Mouse (Mus musculus) midbrain, embryonic 14.5 days (tissue): Measurements from ENCODE around the gene Fcrl5. TPM values are rescaled to one million over a fixed set of nuclear protein-coding genes. Genes with fewer than 3 reads are reported as not detected.
"Not testable (repeated sequence)": the region's sequence is repeated elsewhere in the genome, so short reads cannot be mapped to it uniquely, and the experiment has no call there.

Experiments
- ATAC-seq: fragments of 200-750 bp; cut with Nextera tagmentation; 2 replicates; pipeline ENCODE4 v1.8.0; 2017; ENCODE audit warnings: moderate number of reproducible peaks, moderate library complexity; ENCODE audit not compliant: low FRiP score, low TSS enrichment
- DNase-seq: peaks from one replicate; pipeline ENCODE4 v3.0.0-alpha.2; 2015
- H3K27ac ChIP-seq: fragments of 300-500 bp; sonication (generic); replicated peaks from 2 replicates; pipeline ENCODE4 v1.5.1; 2014; ENCODE audit warnings: mild to moderate bottlenecking, low read depth, low read length, moderate library complexity
- H3K27me3 ChIP-seq: fragments of 300-500 bp; sonication (generic); 2 replicates; pipeline ENCODE4 v1.6.1; 2014; ENCODE audit warnings: low read length, control low read depth, mixed read lengths; ENCODE audit not compliant: control insufficient read depth, insufficient read depth
- H3K36me3 ChIP-seq: fragments of 300-500 bp; sonication (generic); 2 replicates; pipeline ENCODE4 v1.6.1; 2014; ENCODE audit warnings: low read length, control low read depth; ENCODE audit not compliant: control insufficient read depth, insufficient read depth
- H3K4me1 ChIP-seq: fragments of 300-500 bp; sonication (generic); 2 replicates; pipeline ENCODE4 v1.6.1; 2014; ENCODE audit warnings: mild to moderate bottlenecking, antibody characterized with exemption, low read length, control low read depth; ENCODE audit not compliant: control insufficient read depth, insufficient read depth
- H3K4me2 ChIP-seq: fragments of 300-500 bp; sonication (generic); 2 replicates; pipeline ENCODE4 v1.6.1; 2014; ENCODE audit warnings: mild to moderate bottlenecking, low read length, moderate library complexity
- H3K4me3 ChIP-seq: fragments of 300-500 bp; sonication (generic); replicated peaks from 2 replicates; pipeline ENCODE4 v1.5.1; 2014; ENCODE audit warnings: low read depth, low read length
- H3K9ac ChIP-seq: fragments of 300-500 bp; sonication (generic); replicated peaks from 2 replicates; pipeline ENCODE4 v1.6.1; 2014; ENCODE audit warnings: mild to moderate bottlenecking, low read length, moderate library complexity
- H3K9me3 ChIP-seq: fragments of 300-500 bp; sonication (generic); 2 replicates; pipeline ENCODE4 v1.6.1; 2016; ENCODE audit warnings: low read length, control low read depth, mixed read lengths; ENCODE audit not compliant: control insufficient read depth
- WGBS: fragments of 180-500 bp; shearing (Covaris S2); extraction: QIAGEN DNeasy Blood & Tissue Kit; methylation state at CpG from one replicate; pipeline ENCODE4 v1.1.7; 2014; 5-methylcytosine and 5-hydroxymethylcytosine counted together
- polyA plus RNA-seq: library from polyadenylated mRNA; unstranded; fragments of >200 nt; fragmentation: Nextera tagmentation; extraction: Ambion mirVana; gene quantifications from 2 replicates; pipeline ENCODE4 v1.2.1, GENCODE M21; 2014

Fcrl5 gene
- polyA plus RNA-seq, 1 experiment from 2014 or later, result not detected

DNA sequence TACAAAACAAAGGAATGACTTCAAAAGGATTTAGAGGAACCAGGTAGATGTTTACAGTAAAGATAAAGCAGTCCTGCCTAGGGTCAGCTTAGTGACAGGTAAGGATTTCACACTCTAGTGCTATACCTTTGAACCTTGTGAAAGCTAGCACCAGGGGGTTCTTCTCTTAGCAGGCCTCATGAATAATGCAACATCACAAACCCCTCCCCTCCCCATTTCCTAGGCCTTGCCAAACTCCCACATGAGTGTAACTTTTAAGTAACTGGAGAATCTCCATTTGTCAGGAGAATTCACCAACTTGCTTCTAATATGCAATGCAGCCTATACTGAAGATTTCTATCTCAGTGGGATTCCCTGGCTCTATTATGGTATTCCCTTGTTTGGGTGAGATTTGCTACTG lies 43.7 kb downstream of the Fcrl5 start:
- H3K27me3 ChIP-seq, H3K27ac ChIP-seq, H3K4me1 ChIP-seq, DNase-seq, H3K36me3 ChIP-seq, H3K9ac ChIP-seq, H3K4me3 ChIP-seq, H3K4me2 ChIP-seq, H3K9me3 ChIP-seq, ATAC-seq: not testable (repeated sequence)

DNA sequence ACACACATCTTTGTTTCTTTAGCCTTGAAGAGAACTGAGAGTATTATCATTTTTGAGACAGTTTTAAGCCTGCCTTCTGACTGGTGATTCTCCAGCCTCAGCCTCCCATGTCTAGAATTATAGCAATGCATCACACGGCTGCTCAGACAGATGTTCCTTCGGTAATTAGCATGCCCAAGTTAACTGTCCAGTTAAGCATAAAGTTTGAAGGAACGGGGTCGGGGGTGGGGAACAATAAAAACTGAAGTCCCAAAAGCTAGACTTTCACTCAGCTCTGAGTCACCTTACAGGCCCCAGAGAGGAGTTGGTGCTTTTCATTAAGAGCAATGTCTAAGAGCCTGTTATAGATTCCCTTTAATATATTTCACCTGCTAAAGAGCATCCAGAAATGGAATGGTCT lies 51.8 kb downstream of the Fcrl5 start:
- H3K27ac ChIP-seq, result no peak overlapping the region
- H3K9me3 ChIP-seq, result no peaks in the 10 kb centered on the region
- DNase-seq, result no peak
- H3K4me1 ChIP-seq, result no peaks in the 10 kb centered on the region
- no peak overlapping the region for H3K4me3 ChIP-seq
- H3K4me2 ChIP-seq, result no peak overlapping the region
- 94% methylated on average over 4 of the region's 4 CpGs for WGBS
- ATAC-seq, result no peak
- no peaks in the 10 kb centered on the region for H3K36me3 ChIP-seq
- no peak overlapping the region for H3K9ac ChIP-seq
- no peaks in the 10 kb centered on the region for H3K27me3 ChIP-seq

DNA sequence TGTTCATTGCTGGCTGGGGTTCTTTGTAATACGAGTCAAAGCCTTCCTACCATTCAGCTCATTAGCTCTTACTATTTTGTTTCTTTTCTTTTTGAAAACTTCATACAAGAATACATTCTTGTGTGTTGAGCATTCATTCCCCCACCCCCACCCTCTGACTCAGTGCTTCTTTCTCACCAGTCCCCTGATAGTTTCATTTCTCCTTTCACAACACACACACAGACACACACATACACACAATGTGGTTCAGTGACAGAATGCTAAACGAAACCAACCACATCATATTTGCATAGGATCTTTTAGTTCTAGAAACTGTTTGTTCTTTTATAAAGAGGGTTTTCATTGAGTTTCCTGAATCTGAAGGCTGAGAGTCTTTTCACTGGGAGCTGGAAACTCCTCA lies 52.3 kb downstream of the Fcrl5 start:
- Histone ChIP-seq H3K36me3 (no peaks in the 10 kb centered on the region), H3K4me3 (no peak overlapping the region), H3K27ac (no peak overlapping the region), H3K4me2 (no peak overlapping the region), H3K4me1 (no peaks in the 10 kb centered on the region), H3K27me3 (no peaks in the 10 kb centered on the region), H3K9me3 (no peaks in the 10 kb centered on the region), H3K9ac (no peak overlapping the region)
- 50% methylated on average over 2 of the region's 2 CpGs for WGBS
- ATAC-seq (no peak), DNase-seq (no peak)

DNA sequence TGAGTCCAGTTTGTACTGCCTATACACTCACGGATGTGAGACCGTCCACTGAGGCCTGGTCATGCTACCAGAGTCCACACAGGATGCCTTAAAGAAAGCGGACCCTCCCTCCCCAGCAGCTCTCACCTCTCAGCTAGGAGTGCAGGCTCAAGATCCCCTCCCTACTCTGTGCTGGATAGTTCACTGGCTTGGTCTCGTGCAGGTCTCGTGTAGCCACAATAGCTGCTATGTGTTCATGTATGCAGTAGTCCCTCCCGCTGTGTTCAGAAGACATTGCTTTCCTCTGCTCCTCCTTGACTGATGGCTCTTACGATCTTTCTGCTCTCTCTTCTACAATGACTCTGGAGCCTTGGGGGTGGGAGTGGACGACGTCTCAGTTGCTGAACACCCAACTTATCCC lies 62.7 kb downstream of the Fcrl5 start:
- ATAC-seq, result no peak
- H3K4me3 ChIP-seq, result no peak overlapping the region
- H3K9me3 ChIP-seq, result no peaks in the 10 kb centered on the region
- DNase-seq, result no peak
- H3K9ac ChIP-seq, result no peak overlapping the region
- H3K27ac ChIP-seq, result no peak overlapping the region
- no peaks in the 10 kb centered on the region for H3K36me3 ChIP-seq
- H3K4me1 ChIP-seq, result 0 out of 2 replicates have a peak, but pooled peaks cover 4% of the 10 kb centered on the region
- H3K27me3 ChIP-seq, result no peaks in the 10 kb centered on the region
- no peak overlapping the region for H3K4me2 ChIP-seq
- WGBS, result 84% methylated on average over 9 of the region's 9 CpGs

DNA sequence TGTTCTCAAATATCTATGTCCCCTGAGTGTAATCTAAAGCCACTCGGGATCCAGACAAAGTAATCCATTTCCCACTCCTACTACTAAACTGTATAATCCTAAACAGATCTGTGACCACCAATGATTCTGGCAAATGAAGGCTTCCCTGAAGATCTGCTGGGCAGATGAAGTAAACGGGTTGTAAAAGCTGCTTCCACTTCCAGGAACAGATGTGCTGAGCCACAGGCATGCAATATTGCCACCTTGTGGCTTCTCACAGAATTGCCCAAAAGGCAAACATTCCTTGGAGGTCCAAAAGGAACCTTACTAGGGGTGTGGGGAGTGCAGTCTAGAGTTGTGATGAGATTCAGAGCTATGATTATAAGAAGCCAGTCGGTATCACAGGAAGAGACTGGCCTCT lies 63.5 kb downstream of the Fcrl5 start:
- peak; percentile 92 for DNase-seq
- Histone ChIP-seq H3K27ac (no peak overlapping the region), H3K4me1 (0 out of 2 replicates have a peak, but pooled peaks cover 4% of the 10 kb centered on the region), H3K27me3 (no peaks in the 10 kb centered on the region), H3K4me3 (no peak overlapping the region), H3K9ac (no peak overlapping the region), H3K4me2 (no peak overlapping the region), H3K9me3 (no peaks in the 10 kb centered on the region), H3K36me3 (no peaks in the 10 kb centered on the region)
- WGBS, result 24% methylated on average over 3 of the region's 3 CpGs
- ATAC-seq, result no peak

DNA sequence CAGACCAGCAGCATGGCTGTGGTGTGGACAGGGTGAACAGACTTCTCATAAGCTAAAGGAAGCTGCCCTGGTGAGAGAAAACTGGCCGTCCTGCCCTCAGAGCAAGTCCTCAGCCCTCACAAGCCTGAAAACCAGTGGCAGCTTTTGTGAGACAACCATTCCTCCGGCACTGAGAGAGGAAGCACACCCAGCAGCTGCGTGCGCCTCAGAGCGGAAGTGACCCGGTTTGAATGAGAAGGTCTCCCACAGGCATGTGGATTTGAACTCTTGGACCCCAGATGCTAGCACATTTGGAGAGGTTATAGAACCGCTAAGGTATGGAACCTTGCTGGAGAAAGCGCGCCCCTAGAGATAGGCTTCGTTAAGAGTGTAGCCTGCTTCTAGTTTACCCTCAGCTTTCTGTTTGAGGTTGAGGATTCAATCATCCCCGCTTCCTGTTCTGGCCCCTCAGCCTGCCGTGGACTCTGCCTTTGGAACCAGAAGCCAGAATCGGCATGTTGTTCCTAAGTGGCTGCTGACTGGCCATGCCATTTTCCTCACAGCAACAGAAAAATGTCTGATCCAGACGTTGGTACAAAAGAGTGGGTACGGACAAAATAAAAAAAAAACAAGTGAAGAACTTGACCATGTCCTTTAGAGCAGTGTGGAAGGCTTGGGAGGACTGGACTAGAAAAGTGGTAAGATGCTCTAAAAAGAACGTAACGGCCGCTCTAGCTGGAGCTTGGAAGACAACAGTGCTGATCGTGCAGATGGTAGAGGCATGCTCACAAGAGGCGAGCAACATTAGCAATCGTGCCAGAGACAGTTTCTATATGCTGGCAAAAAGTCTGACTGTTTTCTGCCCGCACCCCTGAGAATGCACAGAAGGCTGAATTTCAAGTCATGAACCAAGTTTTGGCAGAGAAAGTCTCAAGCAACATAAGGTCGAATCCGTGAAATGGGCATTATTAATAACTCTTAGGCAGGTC lies 64.8 kb downstream of the Fcrl5 start:
- Histone ChIP-seq H3K9me3 (no peaks in the 10 kb centered on the region), H3K36me3 (no peaks in the 10 kb centered on the region), H3K4me2 (no peak overlapping the region), H3K4me1 (0 out of 2 replicates have a peak, but pooled peaks cover 4% of the 10 kb centered on the region), H3K27me3 (no peaks in the 10 kb centered on the region), H3K4me3 (no peak overlapping the region), H3K9ac (no peak overlapping the region), H3K27ac (no peak overlapping the region)
- DNase-seq (no peak), ATAC-seq (no peak)
- 85% methylated on average over 24 of the region's 24 CpGs for WGBS

DNA sequence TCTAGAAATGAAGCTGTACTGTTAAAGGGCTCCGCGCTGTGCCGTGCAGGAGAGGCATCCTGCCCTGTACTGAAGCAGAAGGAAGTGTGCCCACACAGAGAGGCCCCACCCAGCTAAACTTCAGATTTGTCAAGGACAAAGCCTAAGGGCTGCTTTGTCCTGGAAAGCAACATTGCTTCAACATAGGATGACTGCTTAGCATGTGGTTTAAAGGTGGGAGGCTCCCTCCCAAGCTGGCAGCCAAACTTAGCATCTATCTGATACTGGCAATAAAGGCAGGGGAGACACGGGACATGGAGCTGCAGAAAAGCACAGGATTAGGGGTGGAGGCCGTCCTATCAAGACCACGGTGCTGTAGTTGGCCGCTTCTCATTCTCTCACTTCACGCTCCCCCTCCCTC lies 65.6 kb downstream of the Fcrl5 start:
- Histone ChIP-seq H3K9me3 (no peaks in the 10 kb centered on the region), H3K4me3 (no peak overlapping the region), H3K4me1 (0 out of 2 replicates have a peak, but pooled peaks cover 4% of the 10 kb centered on the region), H3K27me3 (no peaks in the 10 kb centered on the region), H3K4me2 (no peak overlapping the region), H3K9ac (no peak overlapping the region), H3K27ac (no peak overlapping the region), H3K36me3 (no peaks in the 10 kb centered on the region)
- ATAC-seq (no peak), DNase-seq (no peak)
- WGBS, result 54% methylated on average over 8 of the region's 8 CpGs

DNA sequence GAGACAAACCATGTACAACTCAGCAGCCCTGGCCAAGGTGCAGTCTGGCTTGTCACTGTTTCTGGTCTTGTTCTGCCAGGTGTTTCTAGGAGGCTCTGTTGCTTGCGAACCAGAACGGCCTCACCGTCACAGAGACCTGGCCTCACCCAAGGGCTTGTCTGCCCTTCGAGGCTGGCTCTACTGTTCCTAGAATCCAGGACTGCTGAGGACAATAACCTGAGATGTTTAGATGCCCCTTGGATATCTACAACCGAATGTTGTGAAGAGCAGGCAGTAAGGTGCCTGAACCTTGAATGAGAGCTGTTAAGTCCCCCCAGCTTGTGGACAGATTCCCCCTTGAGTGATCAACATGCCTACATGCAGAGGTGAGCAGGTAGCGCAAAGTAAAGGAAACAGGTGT lies 67.2 kb downstream of the Fcrl5 start:
- no peak for DNase-seq
- WGBS, result 89% methylated on average over 6 of the region's 6 CpGs
- Histone ChIP-seq H3K27me3 (no peaks in the 10 kb centered on the region), H3K4me1 (0 out of 2 replicates have a peak, but pooled peaks cover 4% of the 10 kb centered on the region), H3K36me3 (no peaks in the 10 kb centered on the region), H3K27ac (no peak overlapping the region), H3K4me2 (no peak overlapping the region), H3K9ac (no peak overlapping the region), H3K9me3 (no peaks in the 10 kb centered on the region), H3K4me3 (no peak overlapping the region)
- ATAC-seq, result no peak

DNA sequence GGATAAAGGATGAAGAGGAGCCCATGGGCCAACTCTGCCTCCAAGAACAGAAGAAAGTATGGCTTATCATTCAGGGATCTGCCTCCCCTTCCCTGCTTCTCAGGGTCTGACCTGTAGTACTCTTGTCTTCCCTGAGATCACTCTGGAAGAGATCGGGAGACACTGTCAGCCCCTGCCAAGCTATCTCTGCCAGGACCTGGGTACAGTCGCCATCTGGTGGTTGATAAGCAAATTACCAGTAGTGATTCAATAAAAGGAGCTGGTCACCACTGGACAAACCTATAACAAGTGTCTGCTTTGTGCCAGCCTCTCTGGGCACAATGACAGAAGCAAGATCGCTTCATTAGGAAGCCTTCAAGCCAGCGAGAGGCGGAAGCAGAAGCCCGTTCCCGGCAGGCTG lies 68.8 kb downstream of the Fcrl5 start:
- 0 out of 2 replicates have a peak, but pooled peaks have one; percentile 4 for ATAC-seq
- no peak overlapping the region for H3K4me2 ChIP-seq
- 24% methylated on average over 7 of the region's 7 CpGs for WGBS

More for the DNA sequence above, 68.8 kb downstream of the Fcrl5 start:
- H3K27me3 ChIP-seq, result no peaks in the 10 kb centered on the region
- no peak overlapping the region for H3K27ac ChIP-seq
- no peaks in the 10 kb centered on the region for H3K36me3 ChIP-seq
- H3K9me3 ChIP-seq, result no peaks in the 10 kb centered on the region
- 0 out of 2 replicates have a peak, but pooled peaks cover 7% of the 10 kb centered on the region for H3K4me1 ChIP-seq
- no peak overlapping the region for H3K4me3 ChIP-seq
- peak; percentile 82 for DNase-seq
- H3K9ac ChIP-seq, result no peak overlapping the region
